Mouse (Mus musculus): ENCODE measurements around the gene Mccc1. TPM values are rescaled to one million over a fixed set of nuclear protein-coding genes. Genes with fewer than 3 reads are reported as not detected.

The Mccc1 gene
- 37.9 and 38.6 TPM in 2 replicates for polyA plus RNA-seq (2016; fragmentation: Nextera tagmentation; extraction: Ambion mirVana)

DNA sequence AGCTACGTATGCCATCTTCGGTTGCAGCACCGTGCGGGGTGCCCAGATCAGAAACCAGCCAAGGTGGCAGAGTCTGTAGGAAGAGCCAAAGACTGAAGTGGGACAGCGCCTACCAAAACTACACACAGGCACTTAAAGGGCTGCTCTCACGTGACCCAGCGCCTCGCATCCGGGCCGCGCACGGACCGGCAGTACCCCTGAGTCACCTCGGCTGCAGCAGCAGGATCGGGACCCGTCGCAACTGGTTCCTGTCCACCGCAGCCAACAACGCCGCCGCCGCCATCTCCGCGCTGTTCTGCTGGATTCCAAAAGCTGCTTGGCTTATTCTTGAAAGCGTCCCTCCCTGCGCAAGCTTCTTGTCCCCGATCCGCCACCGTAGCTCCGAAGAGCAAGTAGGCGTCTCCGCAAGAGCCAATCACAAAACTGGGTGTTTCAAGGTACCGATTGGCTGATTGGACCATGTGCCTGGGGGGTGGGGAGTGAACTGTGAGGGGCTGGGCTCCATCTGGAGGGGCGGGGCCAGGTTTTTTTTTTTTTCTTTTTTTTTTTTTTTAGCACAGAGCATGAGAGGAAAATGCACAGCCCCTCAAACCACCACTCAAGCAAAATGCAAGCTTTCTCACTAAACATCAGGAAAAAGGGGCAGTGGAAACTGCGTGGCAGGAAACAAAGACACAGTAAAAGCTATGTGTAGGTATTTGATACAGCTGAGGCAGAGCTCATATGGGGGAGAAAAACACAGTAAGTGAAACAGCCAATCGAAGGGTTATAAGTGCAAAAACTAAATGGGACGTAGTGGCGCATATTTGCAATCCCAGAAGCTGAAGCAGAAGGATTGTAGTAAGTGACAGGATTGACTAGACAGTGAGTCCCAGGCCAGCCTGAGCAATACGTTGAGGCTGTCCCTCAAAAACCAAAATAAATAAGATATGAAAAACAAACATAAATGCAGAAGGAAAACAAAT lies at the start of gene Mccc1:
Gene Mccc1, minus strand, starts transcription at position 404 of the 965 bp plus-strand sequence.
- Histone ChIP-seq H3K4me1 (peaks cover 13% of the 10 kb centered on the region), H3K27me3 (ENCODE audit: poor library complexity, severe bottlenecking) (no peaks in the 10 kb centered on the region), H3K27ac (peak within 1 kb of the TSS; percentile 93), H3K36me3 (replicated peaks) (no peaks in the 10 kb centered on the region), H3K9me3 (no peaks in the 10 kb centered on the region), H3K4me3 (peak within 1 kb of the TSS; percentile 76)
- DNase-seq (ENCODE audit: extremely low spot score, low spot score): peak; percentile 94
- 5% methylated on average over 39 of the region's 39 CpGs for WGBS

DNA sequence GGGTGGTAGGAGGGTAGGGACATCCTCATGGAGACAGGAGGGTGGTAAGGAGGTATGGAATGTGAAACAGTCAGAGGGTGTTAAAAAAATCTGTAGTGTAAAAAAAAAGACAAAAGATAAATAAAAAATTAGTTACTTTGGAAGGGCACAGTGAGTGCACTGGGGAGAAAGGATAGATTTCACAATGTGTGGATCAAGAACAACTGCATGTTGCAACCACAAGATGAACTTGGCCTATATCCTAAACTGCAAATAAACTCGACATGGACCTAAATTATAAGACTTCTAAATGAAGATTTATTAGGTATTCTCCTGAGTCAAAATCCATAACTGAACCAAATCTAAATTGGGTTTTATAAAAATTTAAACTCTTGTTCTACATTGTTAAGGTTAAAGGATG lies 48.6 kb upstream of the Mccc1 start:
- WGBS: 79% methylated on average over 1 of the region's 1 CpGs
- DNase-seq (ENCODE audit: extremely low spot score, low spot score): no peak
- H3K36me3 ChIP-seq (replicated peaks): no peaks in the 10 kb centered on the region

DNA sequence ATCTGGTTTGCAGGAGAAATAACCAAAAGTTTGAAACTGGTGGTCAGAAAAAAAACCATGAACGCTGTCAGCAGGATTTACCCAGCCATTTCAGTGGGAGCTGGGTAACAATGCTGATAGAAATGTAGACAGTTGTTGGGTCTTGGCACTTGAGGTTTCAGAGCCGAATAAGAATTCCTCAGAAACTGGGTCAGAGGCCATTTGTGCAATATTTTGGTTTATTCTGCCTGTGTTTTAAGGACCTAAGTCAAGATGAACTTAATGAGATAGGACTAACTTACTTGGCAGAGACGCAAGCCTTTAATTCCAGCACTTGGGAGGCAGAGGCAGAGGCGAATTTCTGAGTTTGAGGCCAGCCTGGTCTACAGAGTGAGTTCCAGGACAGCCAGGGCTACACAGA lies 44.6 kb upstream of the Mccc1 start:
- Histone ChIP-seq H3K36me3 (replicated peaks) (no peaks in the 10 kb centered on the region), H3K27ac (no peak overlapping the region), H3K9me3 (no peaks in the 10 kb centered on the region), H3K4me3 (no peak overlapping the region), H3K4me1 (no peaks in the 10 kb centered on the region), H3K27me3 (ENCODE audit: poor library complexity, severe bottlenecking) (no peaks in the 10 kb centered on the region)
- 76% methylated on average over 4 of the region's 4 CpGs for WGBS
- no peak for DNase-seq (ENCODE audit: extremely low spot score, low spot score)

More for the DNA sequence above, 48.6 kb upstream of the Mccc1 start:
- H3K4me3 ChIP-seq: no peak overlapping the region
- H3K9me3 ChIP-seq: no peaks in the 10 kb centered on the region
- H3K27ac ChIP-seq: no peak overlapping the region
- H3K4me1 ChIP-seq: no peaks in the 10 kb centered on the region
- H3K27me3 ChIP-seq (ENCODE audit: poor library complexity, severe bottlenecking): no peaks in the 10 kb centered on the region

DNA sequence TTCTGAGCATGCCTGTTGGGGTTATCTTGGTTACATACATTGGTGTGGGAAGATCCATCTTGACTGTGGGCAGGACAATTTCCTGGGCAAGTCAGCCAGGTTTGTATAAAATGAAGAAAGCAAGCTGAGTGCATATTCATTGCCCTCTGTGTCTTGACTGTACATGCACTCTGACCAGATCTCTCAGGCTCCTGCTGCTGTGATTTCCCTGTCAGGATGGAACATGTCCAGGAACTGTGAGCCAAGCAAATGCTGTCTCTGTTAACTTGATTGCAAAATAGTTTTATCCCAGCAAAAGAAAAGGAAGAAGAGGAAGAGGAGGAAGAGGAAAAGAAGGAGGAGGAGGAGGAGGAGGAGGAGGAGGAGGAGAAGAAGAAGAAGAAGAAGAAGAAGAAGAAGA lies 44.0 kb upstream of the Mccc1 start:
- no peak for DNase-seq (ENCODE audit: extremely low spot score, low spot score)
- H3K9me3 ChIP-seq: no peaks in the 10 kb centered on the region
- no peaks in the 10 kb centered on the region for H3K27me3 ChIP-seq (ENCODE audit: poor library complexity, severe bottlenecking)

DNA sequence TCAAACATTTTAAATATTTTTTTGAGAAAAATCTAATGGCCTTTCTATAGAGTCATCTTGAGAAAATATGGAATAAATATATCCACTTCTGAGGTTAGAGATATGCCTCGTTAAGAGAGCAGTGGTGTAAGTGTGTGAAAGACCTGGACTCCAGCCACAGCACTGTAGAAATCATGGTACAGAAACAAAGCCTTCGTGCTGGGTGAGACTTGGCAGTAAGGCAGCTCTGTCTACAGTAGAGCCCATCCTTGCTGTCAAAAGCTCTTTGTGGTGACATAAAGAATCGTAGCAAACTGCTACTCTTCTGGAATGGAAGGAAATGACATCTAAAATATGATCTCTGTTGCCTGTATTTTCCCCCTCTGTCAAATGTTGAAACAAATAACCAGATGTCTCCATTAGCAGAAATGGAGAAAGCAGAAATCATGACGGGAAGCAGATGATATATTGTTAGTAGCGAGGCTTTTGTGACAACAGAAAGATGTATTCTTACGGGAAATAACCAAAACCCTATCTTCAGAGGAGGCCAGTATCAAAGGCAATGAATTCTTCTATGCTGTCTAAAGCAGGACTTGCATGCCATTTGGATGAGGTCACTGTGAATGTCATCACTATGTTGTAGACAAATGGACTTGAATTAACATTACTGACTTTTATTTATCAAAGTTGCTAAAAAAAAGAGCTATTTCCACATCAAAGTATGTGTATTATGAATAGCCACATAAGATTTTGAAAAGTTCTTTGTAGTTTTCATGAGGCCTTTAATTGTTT lies 31.4 kb upstream of the Mccc1 start:
- Histone ChIP-seq H3K27me3 (ENCODE audit: poor library complexity, severe bottlenecking) (no peaks in the 10 kb centered on the region), H3K36me3 (replicated peaks) (no peaks in the 10 kb centered on the region), H3K27ac (no peak overlapping the region), H3K4me3 (no peak overlapping the region), H3K9me3 (no peaks in the 10 kb centered on the region), H3K4me1 (no peaks in the 10 kb centered on the region)
- WGBS: 85% methylated on average over 6 of the region's 6 CpGs
- no peak for DNase-seq (ENCODE audit: extremely low spot score, low spot score)

More for the DNA sequence above, 44.0 kb upstream of the Mccc1 start:
- no peak overlapping the region for H3K4me3 ChIP-seq
- no peaks in the 10 kb centered on the region for H3K36me3 ChIP-seq (replicated peaks)
- no peak overlapping the region for H3K27ac ChIP-seq
- no peaks in the 10 kb centered on the region for H3K4me1 ChIP-seq

DNA sequence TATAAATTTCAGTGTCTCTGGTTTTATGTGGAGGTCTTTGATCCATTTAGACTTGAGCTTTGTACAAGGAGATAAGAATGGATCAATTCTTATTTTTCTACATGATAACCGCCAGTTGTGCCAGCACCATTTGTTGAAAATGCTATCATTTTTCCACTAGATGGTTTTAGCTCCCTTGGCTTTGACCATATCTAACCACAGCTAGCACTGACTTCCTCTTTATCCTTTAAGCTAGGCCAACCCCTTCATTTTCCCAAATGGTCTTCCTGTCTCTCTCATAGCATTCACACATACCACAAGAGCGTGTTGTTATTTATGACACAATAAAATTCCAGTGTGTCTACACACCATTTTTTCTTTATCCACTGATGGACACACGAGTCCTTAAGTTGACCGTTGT lies 29.5 kb upstream of the Mccc1 start:
- Histone ChIP-seq H3K4me1 (no peaks in the 10 kb centered on the region), H3K36me3 (replicated peaks) (no peaks in the 10 kb centered on the region), H3K27ac (no peak overlapping the region), H3K9me3 (no peaks in the 10 kb centered on the region), H3K27me3 (ENCODE audit: poor library complexity, severe bottlenecking) (no peaks in the 10 kb centered on the region), H3K4me3 (no peak overlapping the region)
- 92% methylated on average over 4 of the region's 4 CpGs for WGBS
- no peak for DNase-seq (ENCODE audit: extremely low spot score, low spot score)

DNA sequence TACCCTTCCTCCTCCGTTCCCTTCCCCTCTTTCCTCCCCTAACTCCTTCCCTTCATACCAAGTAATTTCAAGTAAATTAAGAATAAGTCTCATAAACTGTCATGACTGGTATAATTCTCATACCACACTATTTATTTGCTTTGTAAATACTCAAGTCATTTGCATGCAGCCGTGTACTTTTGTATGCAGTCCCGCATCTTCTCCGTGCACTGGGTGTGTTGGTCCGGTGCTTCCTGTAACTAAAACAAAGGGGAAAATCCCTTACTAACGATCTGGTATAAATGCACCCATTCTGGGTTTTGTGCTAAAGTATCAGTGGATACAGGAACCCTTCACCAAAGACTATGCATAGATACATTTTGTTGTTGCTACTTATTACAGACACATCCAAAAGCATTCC lies 25.3 kb upstream of the Mccc1 start:
- no peak for DNase-seq (ENCODE audit: extremely low spot score, low spot score)
- Histone ChIP-seq H3K4me1 (no peaks in the 10 kb centered on the region), H3K27me3 (ENCODE audit: poor library complexity, severe bottlenecking) (no peaks in the 10 kb centered on the region), H3K9me3 (no peaks in the 10 kb centered on the region), H3K27ac (no peak overlapping the region), H3K4me3 (no peak overlapping the region), H3K36me3 (replicated peaks) (no peaks in the 10 kb centered on the region)
- 86% methylated on average over 6 of the region's 6 CpGs for WGBS

DNA sequence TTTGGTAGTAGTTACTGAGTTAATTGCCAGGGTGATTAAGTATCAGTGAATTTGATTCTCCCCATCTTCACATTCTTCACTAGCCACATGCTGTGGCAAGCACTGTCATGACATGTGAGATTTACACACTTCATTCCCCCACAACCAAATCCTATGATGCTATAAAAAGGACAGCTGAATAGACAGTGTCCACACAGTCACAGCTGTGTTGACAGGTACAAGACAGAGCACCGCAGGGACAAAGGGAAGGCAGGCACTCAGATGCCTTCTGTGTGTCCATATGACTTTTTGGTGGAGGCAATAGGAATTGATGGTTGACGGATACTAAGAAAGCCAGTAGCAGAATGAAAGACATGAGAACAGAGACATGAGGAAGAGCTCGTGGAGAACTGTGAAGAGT lies 10.8 kb upstream of the Mccc1 start:
- Histone ChIP-seq H3K4me1 (no peaks in the 10 kb centered on the region), H3K9me3 (peaks cover 6% of the 10 kb centered on the region; the same call in 1 of the 2 replicates), H3K27me3 (ENCODE audit: poor library complexity, severe bottlenecking) (no peaks in the 10 kb centered on the region), H3K27ac (no peak overlapping the region), H3K36me3 (replicated peaks) (no peaks in the 10 kb centered on the region), H3K4me3 (no peak overlapping the region)
- 84% methylated on average over 3 of the region's 3 CpGs for WGBS
- DNase-seq (ENCODE audit: extremely low spot score, low spot score): no peak

DNA sequence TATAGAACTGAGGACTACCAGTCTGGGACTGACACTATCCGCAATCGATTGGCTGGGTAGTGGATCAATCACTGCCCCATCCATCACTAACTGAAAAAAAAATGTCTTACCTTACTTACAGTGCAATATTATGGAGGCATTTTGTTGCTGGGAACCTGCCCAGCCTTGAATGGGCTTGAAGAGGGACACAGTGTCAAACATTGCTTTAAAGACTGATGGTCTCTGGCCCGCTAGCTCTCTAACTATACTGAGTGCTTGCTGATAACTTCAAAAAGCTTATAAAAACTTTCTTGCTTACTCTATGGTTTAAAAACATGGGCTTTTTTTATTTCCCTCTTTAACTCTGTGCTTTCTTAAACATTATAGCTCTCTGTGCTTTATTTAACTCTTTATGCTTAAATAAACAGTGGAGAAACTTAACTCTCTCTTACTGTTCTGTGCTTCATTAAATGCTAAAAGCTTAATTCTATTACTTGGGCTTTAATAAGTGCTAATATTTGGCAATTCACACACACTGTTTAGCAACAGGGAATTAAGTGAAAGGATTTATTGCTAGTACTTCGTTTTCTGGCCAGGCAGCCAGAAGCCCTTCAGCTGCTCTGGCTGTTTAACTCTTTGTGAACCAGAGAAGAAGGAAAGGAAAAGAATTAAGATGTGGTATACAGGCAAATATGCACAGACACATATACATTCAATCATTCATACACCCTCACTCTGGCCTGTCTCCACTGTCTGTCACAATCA lies 8.1 kb upstream of the Mccc1 start:
- Histone ChIP-seq H3K36me3 (replicated peaks) (no peaks in the 10 kb centered on the region), H3K4me3 (no peak overlapping the region), H3K9me3 (peaks cover 6% of the 10 kb centered on the region; the same call in 1 of the 2 replicates), H3K4me1 (no peaks in the 10 kb centered on the region), H3K27me3 (ENCODE audit: poor library complexity, severe bottlenecking) (no peaks in the 10 kb centered on the region), H3K27ac (no peak overlapping the region)
- no peak for DNase-seq (ENCODE audit: extremely low spot score, low spot score)
- WGBS: 76% methylated on average over 4 of the region's 4 CpGs

DNA sequence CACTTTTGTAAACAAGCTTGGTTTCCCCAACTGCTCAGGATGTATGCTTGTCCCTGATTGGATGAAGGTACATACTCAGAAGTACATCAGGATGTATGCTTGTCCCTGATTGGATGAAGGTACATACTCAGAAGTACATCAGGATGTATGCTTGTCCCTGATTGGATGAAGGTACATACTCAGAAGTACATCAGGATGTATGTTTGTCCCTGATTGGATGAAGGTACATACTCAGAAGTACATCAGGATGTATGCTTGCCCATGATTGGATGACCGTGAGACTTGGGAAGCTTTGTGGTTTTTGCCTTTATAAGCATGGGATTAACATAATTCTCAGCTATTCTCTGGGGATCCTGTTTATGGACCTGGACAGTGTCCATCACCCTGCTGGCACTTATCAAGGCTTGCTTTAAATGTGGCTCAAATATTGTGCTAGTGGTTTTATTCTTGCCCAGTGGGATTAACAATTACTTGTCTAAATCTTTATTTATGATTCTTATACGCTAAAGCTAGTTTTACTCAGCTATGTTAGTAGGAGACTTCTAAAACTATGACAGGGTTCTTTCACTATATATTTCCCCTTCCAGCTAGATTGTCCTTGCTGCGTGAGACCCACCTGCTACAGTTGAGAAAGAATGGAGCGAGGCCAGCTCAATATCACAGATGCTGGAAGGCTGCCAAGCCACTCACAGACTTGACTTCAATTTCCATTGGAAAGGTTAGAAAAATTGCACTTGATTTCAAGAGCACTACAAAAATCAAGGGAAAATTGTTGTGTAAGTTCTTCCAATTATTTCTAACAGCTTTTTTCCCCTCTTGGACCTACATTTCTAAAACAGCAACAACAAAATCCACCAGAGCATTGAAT lies 3.8 kb upstream of the Mccc1 start:
- H3K9me3 ChIP-seq: peaks cover 6% of the 10 kb centered on the region; the same call in 1 of the 2 replicates
- no peaks in the 10 kb centered on the region for H3K27me3 ChIP-seq (ENCODE audit: poor library complexity, severe bottlenecking)
- H3K27ac ChIP-seq: no peak overlapping the region
- peaks cover 10% of the 10 kb centered on the region for H3K4me1 ChIP-seq
- no peak overlapping the region for H3K4me3 ChIP-seq
- no peaks in the 10 kb centered on the region for H3K36me3 ChIP-seq (replicated peaks)
- 88% methylated on average over 4 of the region's 4 CpGs for WGBS
- DNase-seq (ENCODE audit: extremely low spot score, low spot score): no peak

DNA sequence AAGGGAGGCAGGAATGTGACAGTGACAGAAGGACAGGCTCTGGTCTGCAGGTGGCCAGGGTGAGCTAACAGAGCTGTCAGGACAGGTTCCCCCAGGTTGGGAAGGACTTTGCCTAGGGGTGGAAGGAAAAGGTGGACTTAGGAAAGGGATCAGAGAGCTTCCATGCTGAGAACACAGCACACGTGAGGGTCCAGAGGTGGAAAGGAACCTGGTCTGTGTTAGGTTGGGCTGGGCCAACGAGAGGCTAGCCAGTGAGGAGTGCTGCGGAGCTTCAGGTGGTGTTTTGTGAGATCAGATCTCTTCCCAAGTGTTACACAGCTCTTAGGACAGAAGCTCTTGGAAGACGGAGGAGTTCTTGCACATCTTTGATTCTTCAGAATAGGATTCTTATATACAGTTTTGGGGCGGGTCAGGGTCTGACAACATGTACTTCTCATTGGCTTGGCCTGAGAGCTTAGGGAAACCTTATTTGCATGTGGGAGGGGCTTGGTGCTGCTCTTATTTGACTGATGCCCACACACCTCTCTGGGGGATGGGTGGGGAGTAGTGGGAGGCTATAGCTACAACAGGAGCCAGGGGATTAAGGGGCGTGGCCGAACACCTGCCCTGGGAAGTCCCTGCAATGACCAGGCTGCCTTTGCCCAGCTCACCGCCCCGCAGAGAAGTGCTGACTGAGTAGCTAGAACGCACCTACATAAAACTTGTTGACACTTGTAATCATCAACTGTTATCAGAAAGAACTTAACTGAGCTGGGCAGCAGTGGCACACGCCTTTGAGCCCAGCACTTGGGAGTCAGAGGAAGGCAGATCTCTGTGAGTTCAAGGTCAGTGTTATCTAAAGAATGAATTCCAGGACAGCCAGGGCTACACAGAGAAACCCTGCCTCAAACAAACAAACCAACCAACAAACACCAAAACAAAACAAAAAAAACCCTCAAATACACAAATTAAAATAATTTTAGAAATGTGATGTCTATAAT lies 5.6 kb downstream of the Mccc1 start:
- H3K4me3 ChIP-seq: no peak overlapping the region
- H3K27me3 ChIP-seq (ENCODE audit: poor library complexity, severe bottlenecking): no peaks in the 10 kb centered on the region
- peaks cover 17% of the 10 kb centered on the region for H3K4me1 ChIP-seq
- H3K9me3 ChIP-seq: no peaks in the 10 kb centered on the region
- DNase-seq (ENCODE audit: extremely low spot score, low spot score): no peak
- H3K27ac ChIP-seq: no peak overlapping the region
- 59% methylated on average over 11 of the region's 11 CpGs for WGBS
- H3K36me3 ChIP-seq (replicated peaks): peaks cover 40% of the 10 kb centered on the region
